Mouse (Mus musculus): ENCODE measurements around the gene Cavin2. TPM values are rescaled to one million over a fixed set of nuclear protein-coding genes. Genes with fewer than 3 reads are reported as not detected.

Gene Cavin2
- 2.0 and 2.7 TPM in 2 replicates for polyA plus RNA-seq (2016; fragmentation: Nextera tagmentation; extraction: Ambion mirVana)

DNA sequence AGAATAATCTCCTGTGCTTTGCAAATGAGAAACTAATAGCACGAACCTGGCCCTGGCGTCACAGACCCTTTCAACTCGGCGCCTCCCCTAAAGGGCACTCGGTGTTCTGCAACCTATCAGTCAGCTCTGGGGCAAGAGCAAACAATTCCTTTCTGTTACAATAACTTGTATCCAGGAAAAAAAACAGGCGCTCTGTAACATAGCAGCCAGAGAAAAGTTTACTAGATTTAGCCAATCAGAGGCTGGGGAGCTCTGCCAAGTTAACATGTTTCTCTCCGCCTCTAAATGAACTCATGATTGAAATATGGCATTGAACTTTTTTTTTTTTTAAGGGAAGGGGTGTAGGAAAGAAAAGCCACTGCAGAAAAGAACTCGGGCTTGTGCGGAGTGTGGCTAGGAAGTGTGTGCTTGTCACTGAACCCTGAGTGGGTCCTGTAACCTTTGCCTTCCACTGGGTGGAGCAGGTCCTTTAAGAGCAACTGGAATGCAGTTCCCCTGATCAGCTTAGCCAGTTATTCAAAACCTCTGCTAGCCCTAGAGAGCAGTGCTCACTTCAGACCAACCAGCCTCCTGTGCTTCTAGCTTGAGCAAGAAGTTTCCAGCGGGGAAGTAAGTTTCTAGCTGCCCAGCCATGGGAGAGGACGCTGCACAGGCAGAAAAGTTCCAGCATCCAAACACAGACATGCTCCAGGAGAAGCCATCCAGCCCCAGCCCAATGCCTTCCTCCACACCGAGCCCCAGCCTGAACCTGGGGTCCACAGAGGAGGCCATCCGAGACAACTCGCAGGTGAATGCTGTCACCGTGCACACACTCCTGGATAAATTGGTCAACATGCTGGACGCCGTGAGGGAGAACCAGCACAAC, at the start of gene Cavin2:
Cavin2 (plus strand) TSS at position 372 of the 865 bp plus-strand sequence.
- no peaks in the 10 kb centered on the region for H3K36me3 ChIP-seq (replicated peaks)
- no peaks in the 10 kb centered on the region for H3K27me3 ChIP-seq
- no peak within 1 kb of the TSS for H3K4me3 ChIP-seq (replicated peaks)
- H3K9ac ChIP-seq = no peak within 1 kb of the TSS
- peak; percentile 11; the same call in 1 of the 2 replicates for ATAC-seq (ENCODE audit: low FRiP score)
- H3K9me3 ChIP-seq = no peaks in the 10 kb centered on the region
- no peak within 1 kb of the TSS for H3K4me2 ChIP-seq
- H3K27ac ChIP-seq = no peak within 1 kb of the TSS
- 0 out of 2 replicates have a peak, but pooled peaks cover 6% of the 10 kb centered on the region for H3K4me1 ChIP-seq
- WGBS = 66% methylated on average over 17 of the region's 17 CpGs

DNA sequence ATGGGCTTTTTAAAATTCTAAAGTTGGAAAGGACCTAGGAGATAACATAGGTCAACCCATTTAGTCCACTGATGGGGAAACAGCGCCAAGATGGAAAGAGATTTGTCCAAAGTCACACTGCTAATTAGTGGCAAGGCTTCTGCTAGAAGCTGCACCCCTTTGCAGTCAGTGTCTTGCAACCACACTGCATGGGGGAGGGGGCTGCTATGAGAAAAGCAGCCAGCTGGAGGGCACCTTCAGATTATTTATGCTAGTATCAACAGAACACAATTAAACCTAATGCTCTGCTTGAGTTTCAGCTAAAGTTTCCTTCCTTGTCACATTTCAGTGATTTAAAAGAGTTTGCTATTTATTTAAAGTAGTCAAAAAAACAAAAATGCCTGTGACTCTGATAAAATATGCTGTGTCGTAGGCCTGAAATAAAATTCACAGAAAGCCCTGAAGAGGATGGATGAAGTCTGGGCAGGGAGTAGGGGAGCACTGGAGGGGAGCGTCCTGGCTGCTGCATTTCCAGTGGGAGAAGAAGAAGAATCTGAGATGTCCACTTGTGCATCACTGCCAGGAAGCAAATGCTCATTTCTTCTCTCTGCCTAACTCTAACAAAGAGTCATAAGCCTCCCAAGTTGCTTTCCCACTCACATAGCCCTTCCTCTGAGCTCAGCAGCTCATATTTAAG, 47.5 kb upstream of the Cavin2 start:
- WGBS = 64% methylated on average over 3 of the region's 3 CpGs
- no peak overlapping the region for H3K4me2 ChIP-seq
- H3K4me1 ChIP-seq = no peaks in the 10 kb centered on the region
- no peaks in the 10 kb centered on the region for H3K9me3 ChIP-seq
- H3K27ac ChIP-seq = no peak overlapping the region
- H3K4me3 ChIP-seq (replicated peaks) = no peak overlapping the region
- H3K27me3 ChIP-seq = no peaks in the 10 kb centered on the region
- peak; percentile 57; the same call in 1 of the 2 replicates for ATAC-seq (ENCODE audit: low FRiP score)
- H3K36me3 ChIP-seq (replicated peaks) = no peaks in the 10 kb centered on the region
- no peak overlapping the region for H3K9ac ChIP-seq

DNA sequence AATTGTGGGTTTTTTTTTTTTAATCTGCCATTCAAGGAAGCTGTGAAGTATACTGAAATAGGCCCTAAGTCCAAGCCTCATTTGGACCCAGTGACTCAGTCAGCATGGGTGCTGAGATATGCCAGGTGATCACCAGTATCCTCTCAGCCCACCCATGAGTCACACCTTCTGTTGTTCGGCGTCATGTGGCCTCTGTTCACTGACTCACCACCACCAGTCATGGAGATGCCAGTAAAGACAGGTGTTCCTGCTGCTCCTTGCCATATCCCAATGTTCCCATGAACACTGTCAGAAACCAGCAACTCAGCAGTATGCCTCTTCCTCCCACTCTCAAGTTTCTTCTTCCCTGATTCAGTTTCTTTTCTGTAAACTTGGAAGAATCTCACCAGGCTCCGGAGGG, 45.6 kb upstream of the Cavin2 start:
- Histone ChIP-seq H3K36me3 (replicated peaks) (no peaks in the 10 kb centered on the region), H3K27ac (no peak overlapping the region), H3K4me3 (replicated peaks) (no peak overlapping the region), H3K9me3 (no peaks in the 10 kb centered on the region), H3K4me1 (no peaks in the 10 kb centered on the region), H3K4me2 (no peak overlapping the region), H3K27me3 (no peaks in the 10 kb centered on the region), H3K9ac (no peak overlapping the region)
- ATAC-seq (ENCODE audit: low FRiP score) = no peak
- WGBS = 93% methylated on average over 3 of the region's 3 CpGs

DNA sequence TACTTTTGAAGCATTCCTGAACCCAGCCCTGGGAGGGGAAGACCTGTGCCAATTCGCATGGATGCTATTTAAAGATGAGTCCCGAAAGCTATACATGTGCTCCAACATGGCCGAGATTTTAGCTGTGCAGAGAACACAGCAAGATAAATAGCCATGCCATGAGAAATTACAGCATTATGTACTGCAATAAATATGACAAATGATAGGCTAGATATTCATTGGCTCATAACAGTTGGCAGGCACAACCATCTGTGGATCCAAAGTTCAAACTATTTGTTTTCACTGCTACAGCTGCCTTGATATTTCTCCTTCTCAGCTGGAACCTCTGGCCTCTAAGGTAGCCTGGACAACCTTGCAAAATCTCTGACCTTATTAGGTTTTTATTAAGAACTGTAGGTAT, 45.1 kb upstream of the Cavin2 start:
- no peaks in the 10 kb centered on the region for H3K36me3 ChIP-seq (replicated peaks)
- 90% methylated on average over 3 of the region's 3 CpGs for WGBS
- H3K4me3 ChIP-seq (replicated peaks) = no peak overlapping the region
- H3K9me3 ChIP-seq = no peaks in the 10 kb centered on the region
- H3K9ac ChIP-seq = no peak overlapping the region
- H3K4me2 ChIP-seq = no peak overlapping the region
- no peaks in the 10 kb centered on the region for H3K27me3 ChIP-seq
- no peak for ATAC-seq (ENCODE audit: low FRiP score)
- no peak overlapping the region for H3K27ac ChIP-seq
- H3K4me1 ChIP-seq = no peaks in the 10 kb centered on the region

DNA sequence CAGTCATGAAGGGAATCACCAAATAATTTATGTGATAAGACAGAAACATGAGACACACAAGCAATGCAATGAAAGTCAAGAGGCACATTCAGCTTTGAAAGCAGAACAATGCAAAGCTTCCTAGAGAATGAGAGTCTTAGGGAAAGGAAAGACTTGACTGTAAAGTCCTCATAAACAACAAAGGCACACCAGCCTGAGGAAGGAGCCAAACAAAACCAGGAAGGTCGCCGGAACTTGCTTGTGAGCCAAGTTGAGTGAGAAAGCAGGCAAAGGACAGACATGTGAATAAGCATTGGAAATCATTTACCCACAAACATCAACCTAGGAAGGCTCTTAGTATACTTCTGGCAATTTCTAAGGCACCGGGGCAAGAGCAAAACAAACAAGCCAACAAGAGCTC, 43.5 kb upstream of the Cavin2 start:
- Histone ChIP-seq H3K4me2 (no peak overlapping the region), H3K27me3 (no peaks in the 10 kb centered on the region), H3K27ac (no peak overlapping the region), H3K9me3 (no peaks in the 10 kb centered on the region), H3K9ac (no peak overlapping the region), H3K4me1 (no peaks in the 10 kb centered on the region), H3K36me3 (replicated peaks) (no peaks in the 10 kb centered on the region), H3K4me3 (replicated peaks) (no peak overlapping the region)
- ATAC-seq (ENCODE audit: low FRiP score) = no peak
- WGBS = 84% methylated on average over 3 of the region's 3 CpGs

DNA sequence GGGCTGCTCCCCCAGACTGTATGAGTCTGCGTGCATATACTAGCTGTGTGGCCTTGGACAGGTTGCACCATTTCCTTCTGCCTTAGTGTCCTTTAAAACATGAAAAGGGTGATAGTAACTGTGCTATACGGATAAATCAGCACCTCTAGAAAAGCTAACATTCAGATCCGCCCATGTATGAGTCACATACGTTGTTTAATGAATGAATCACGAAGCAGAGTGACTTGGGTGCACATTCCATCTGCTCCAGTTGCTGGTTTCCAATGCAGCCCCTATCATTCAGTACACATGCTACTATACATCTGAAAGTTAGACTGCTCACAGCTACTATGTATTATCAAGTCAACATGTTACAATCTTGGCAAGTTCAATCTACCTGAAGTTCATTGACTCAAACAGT, 38.6 kb upstream of the Cavin2 start:
- H3K36me3 ChIP-seq (replicated peaks) = no peaks in the 10 kb centered on the region
- no peaks in the 10 kb centered on the region for H3K27me3 ChIP-seq
- no peaks in the 10 kb centered on the region for H3K4me1 ChIP-seq
- no peak overlapping the region for H3K4me2 ChIP-seq
- H3K27ac ChIP-seq = no peak overlapping the region
- H3K9ac ChIP-seq = no peak overlapping the region
- no peak for ATAC-seq (ENCODE audit: low FRiP score)
- no peaks in the 10 kb centered on the region for H3K9me3 ChIP-seq
- H3K4me3 ChIP-seq (replicated peaks) = no peak overlapping the region
- WGBS = 88% methylated on average over 5 of the region's 5 CpGs

DNA sequence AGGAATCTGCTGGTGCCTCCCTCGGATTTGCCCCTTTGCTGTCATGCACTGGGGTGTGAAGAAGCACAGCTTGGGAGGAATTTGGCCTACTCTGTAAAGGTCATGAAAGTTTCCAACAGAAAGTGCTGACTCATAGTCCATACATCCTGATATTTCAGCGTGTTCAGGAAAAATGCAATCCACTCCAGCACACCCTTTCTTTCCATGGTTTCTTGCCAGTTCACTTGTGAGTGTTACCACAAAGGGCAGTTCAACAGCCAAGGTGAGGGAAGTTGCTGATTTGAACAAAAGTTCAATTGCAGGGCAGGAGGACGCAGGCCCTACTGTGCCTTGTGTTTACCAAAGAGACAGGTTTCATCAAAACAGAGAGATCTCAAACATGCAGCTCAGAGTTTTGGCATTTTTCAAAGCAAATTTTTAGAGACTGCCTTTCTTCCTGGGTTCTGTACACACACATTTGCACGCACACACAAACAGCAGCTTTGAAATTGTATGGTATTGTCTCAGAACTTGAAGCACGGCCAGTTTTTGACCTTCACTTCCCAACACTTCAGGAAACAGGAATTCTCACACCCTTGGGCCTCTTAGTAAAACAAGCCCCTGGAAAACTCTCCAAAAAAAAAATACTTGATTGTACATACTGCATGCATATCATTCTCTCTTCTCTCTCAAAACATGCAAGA, 23.7 kb upstream of the Cavin2 start:
- WGBS = 66% methylated on average over 5 of the region's 5 CpGs
- Histone ChIP-seq H3K4me1 (no peaks in the 10 kb centered on the region), H3K27ac (no peak overlapping the region), H3K9me3 (no peaks in the 10 kb centered on the region), H3K9ac (no peak overlapping the region), H3K4me2 (no peak overlapping the region), H3K4me3 (replicated peaks) (no peak overlapping the region), H3K27me3 (no peaks in the 10 kb centered on the region), H3K36me3 (replicated peaks) (no peaks in the 10 kb centered on the region)
- no peak for ATAC-seq (ENCODE audit: low FRiP score)

DNA sequence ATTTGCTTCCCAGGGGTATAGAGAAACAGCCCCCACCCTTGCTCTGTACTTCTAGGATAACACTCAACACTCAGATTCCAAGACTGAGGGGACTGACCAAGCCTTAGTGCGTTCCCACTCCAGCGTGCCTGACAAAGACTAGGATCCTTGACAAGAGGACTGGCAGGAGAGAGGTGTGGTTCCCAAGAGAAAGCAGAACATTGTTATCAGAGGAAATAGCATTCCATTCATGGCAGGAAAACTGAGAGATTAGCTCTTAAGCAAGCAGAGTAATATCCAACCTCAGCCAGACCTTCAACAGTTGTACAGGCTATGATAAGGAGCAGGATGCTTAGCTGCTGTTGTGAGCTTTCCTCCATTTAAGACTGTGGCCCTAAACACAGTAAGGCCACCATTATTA, 23.0 kb upstream of the Cavin2 start:
- Histone ChIP-seq H3K36me3 (replicated peaks) (no peaks in the 10 kb centered on the region), H3K27ac (no peak overlapping the region), H3K27me3 (no peaks in the 10 kb centered on the region), H3K9me3 (no peaks in the 10 kb centered on the region), H3K4me2 (no peak overlapping the region), H3K4me1 (no peaks in the 10 kb centered on the region), H3K4me3 (replicated peaks) (no peak overlapping the region), H3K9ac (no peak overlapping the region)
- WGBS = 60% methylated on average over 2 of the region's 2 CpGs
- no peak for ATAC-seq (ENCODE audit: low FRiP score)

DNA sequence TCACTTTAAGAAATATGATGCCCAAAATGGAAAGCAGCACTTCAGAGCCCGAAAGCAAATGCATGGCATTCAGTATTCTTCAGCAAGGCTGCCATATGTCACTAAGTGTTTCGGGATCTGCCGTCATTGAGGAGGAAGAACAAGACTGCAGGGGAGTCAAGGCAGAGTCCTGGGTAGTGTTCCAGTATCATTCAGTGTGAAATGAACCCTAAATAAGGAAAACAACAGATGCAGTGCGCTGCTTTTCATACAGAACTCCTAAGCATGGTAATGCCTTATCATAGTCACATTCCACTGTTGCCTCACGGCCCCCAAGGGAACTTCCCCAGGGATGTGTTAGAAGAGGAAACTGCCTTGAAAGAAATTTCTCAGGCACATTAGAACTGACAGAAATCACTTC, 21.8 kb upstream of the Cavin2 start:
- no peak overlapping the region for H3K27ac ChIP-seq
- no peaks in the 10 kb centered on the region for H3K9me3 ChIP-seq
- H3K36me3 ChIP-seq (replicated peaks) = no peaks in the 10 kb centered on the region
- no peak for ATAC-seq (ENCODE audit: low FRiP score)
- 0 out of 2 replicates have a peak, but pooled peaks cover 6% of the 10 kb centered on the region for H3K27me3 ChIP-seq
- no peak overlapping the region for H3K4me2 ChIP-seq
- 66% methylated on average over 5 of the region's 5 CpGs for WGBS
- H3K4me3 ChIP-seq (replicated peaks) = no peak overlapping the region
- H3K9ac ChIP-seq = no peak overlapping the region
- H3K4me1 ChIP-seq = no peaks in the 10 kb centered on the region

DNA sequence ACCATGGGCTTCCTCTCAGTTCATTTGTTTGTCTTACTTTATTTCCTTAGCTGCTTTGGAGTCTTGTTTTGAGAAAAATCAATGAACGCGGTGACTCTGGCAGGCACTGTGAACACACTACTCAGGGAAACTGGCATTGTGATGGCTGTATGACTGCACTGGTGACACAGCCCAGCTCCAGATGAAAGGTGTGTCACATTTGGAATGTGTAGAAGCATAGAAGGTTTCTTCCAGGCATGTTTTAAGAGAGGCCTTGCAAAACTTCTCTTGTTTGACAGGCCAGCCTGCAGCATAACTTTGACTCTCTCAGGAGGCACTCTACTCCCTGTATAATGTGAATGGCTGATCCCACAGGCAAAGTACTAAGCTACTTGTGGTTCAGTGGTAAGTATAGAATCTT, 20.7 kb upstream of the Cavin2 start:
- 98% methylated on average over 2 of the region's 2 CpGs for WGBS
- H3K36me3 ChIP-seq (replicated peaks) = no peaks in the 10 kb centered on the region
- no peak overlapping the region for H3K9ac ChIP-seq
- no peak overlapping the region for H3K27ac ChIP-seq
- H3K4me1 ChIP-seq = no peaks in the 10 kb centered on the region; the same call in 1 of the 2 replicates
- H3K4me2 ChIP-seq = no peak overlapping the region
- H3K4me3 ChIP-seq (replicated peaks) = no peak overlapping the region
- 0 out of 2 replicates have a peak, but pooled peaks cover 6% of the 10 kb centered on the region for H3K27me3 ChIP-seq
- ATAC-seq (ENCODE audit: low FRiP score) = no peak
- no peaks in the 10 kb centered on the region for H3K9me3 ChIP-seq

DNA sequence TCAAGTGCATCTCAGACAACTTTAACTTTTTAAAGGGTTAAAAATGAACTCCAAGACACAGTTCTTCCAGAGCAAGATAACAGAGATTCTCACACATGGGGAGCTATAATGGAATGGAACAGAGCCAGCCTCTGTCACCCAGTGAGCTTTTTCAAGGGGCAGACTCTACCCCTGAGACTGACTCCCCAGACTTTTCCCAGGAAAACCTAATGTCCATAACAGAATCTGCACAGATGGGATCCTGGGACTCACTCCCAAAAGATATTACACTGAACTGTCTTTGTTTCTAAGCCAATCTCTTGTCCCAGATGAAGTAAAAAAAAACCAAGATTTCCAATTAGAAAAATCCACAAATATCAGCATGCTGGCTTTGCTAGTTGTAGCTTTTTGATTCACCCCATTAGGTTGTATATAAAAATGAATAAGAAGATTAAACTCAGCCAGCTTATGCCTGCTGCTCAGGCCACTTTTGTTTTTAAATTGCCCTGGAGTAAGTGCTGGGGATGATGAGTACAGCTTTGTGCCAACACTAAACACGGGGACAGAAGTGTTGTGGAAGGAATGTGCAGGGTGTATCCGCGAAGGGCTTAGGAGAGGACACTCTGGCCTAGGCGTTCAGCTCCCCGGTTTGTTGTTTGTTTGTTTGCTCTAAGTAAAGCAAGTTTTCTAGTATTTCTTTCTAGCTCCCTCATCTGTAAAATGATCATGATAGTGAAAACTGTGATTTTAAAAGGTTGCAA, 18.6 kb upstream of the Cavin2 start:
- Histone ChIP-seq H3K9ac (no peak overlapping the region), H3K4me3 (replicated peaks) (no peak overlapping the region), H3K4me2 (no peak overlapping the region), H3K27me3 (0 out of 2 replicates have a peak, but pooled peaks cover 9% of the 10 kb centered on the region), H3K4me1 (no peaks in the 10 kb centered on the region; the same call in 1 of the 2 replicates), H3K36me3 (replicated peaks) (no peaks in the 10 kb centered on the region), H3K27ac (no peak overlapping the region), H3K9me3 (no peaks in the 10 kb centered on the region)
- ATAC-seq (ENCODE audit: low FRiP score) = no peak
- 65% methylated on average over 5 of the region's 5 CpGs for WGBS

DNA sequence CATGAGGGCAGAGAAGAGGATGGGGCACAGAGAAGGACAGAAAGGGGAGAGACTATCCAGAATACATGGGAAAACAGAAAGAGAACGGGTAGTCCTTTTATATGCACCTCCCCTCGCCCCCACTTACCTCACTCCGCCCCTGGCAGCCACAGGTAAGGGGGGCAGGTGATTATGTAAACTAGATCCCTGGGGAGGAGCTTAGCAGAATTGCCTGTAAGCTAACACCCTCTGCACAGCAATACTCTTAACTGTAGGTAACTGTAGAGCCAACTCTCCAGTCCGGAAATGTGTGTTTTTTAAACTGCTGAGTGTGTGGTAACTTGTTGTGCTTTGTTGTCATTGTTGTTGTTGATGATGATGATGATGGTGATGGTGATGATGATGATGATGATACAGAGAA, 17.1 kb upstream of the Cavin2 start:
- H3K27me3 ChIP-seq = 0 out of 2 replicates have a peak, but pooled peaks cover 9% of the 10 kb centered on the region
- H3K4me3 ChIP-seq (replicated peaks) = no peak overlapping the region
- H3K36me3 ChIP-seq (replicated peaks) = no peaks in the 10 kb centered on the region
- H3K9me3 ChIP-seq = no peaks in the 10 kb centered on the region
- no peak for ATAC-seq (ENCODE audit: low FRiP score)
- no peak overlapping the region for H3K27ac ChIP-seq
- no peaks in the 10 kb centered on the region; the same call in 1 of the 2 replicates for H3K4me1 ChIP-seq
- no peak overlapping the region for H3K4me2 ChIP-seq
- WGBS = 52% methylated on average over 4 of the region's 4 CpGs
- no peak overlapping the region for H3K9ac ChIP-seq
